Mouse (Mus musculus) heart, adult 2 months (tissue): ENCODE measurements around the gene Myl7. TPM values are rescaled to one million over a fixed set of nuclear protein-coding genes. Genes with fewer than 3 reads are reported as not detected.

ENCODE experiments used
- DNase-seq, 2 experiments: peaks; one replicate each; pipeline ENCODE4 v3.0.0; 2021
- H3K27ac ChIP-seq: fragments of 200-600 bp; 2 replicates; pipeline ENCODE4 v1.8.1; 2022
- H3K27me3 ChIP-seq: fragments of 200-500 bp; 2 replicates; pipeline ENCODE4 v1.6.1; 2012; ENCODE audit warnings: mild to moderate bottlenecking, low read length, inconsistent platforms, mixed read lengths; ENCODE audit not compliant: control insufficient read depth, insufficient read depth
- H3K36me3 ChIP-seq: fragments of 200-500 bp; 2 replicates; pipeline ENCODE4 v1.6.1; 2012; ENCODE audit warnings: low read length, inconsistent platforms; ENCODE audit not compliant: control insufficient read depth, insufficient read depth
- H3K4me1 ChIP-seq: fragments of 200-500 bp; 2 replicates; pipeline ENCODE4 v1.6.1; 2011; ENCODE audit warnings: low read length; ENCODE audit not compliant: control insufficient read depth, insufficient read depth
- H3K4me3 ChIP-seq: fragments of 200-600 bp; 2 replicates; pipeline ENCODE4 v1.8.1; 2022
- H3K79me2 ChIP-seq: fragments of 200-500 bp; replicated peaks from 2 replicates; pipeline ENCODE4 v1.6.1; 2012; ENCODE audit warnings: mild to moderate bottlenecking, inconsistent platforms, low read length, moderate library complexity, mixed read lengths; ENCODE audit not compliant: control insufficient read depth, insufficient read depth
- H3K9ac ChIP-seq: fragments of 200-500 bp; 2 replicates; pipeline ENCODE4 v1.6.1; 2012; ENCODE audit warnings: low read depth, mild to moderate bottlenecking, control low read depth, inconsistent platforms, low read length, mixed read lengths
- CTCF ChIP-seq: fragments of 200-600 bp; IDR thresholded peaks from 2 replicates; pipeline ENCODE4 v1.8.1; 2022; ENCODE audit warnings: antibody characterized with exemption, mild to moderate bottlenecking, moderate library complexity
- EP300 ChIP-seq: fragments of 200-500 bp; IDR thresholded peaks from 2 replicates; pipeline ENCODE4 v1.6.1; 2011; ENCODE audit warnings: low read depth, low read length, control low read depth; ENCODE audit not compliant: insufficient read depth
- POLR2A ChIP-seq: fragments of 200-500 bp; IDR thresholded peaks from 2 replicates; pipeline ENCODE4 v1.6.1; 2011; ENCODE audit warnings: mild to moderate bottlenecking, low read depth, low read length, control low read depth; ENCODE audit not compliant: insufficient read depth
- WGBS: fragments of 180-500 bp; shearing (Covaris S2); methylation state at CpG from one replicate; pipeline ENCODE4 v1.1.7; 2018; 5-methylcytosine and 5-hydroxymethylcytosine counted together
- intact Hi-C: fragments of 180-260 bp; cut with DNase I; formaldehyde crosslinking; loops from one replicate; pipeline ENCODE4 v1.15.1; 2025
- polyA plus RNA-seq: library from polyadenylated mRNA; depleted of rRNA; stranded (reverse); fragments of >200 nt; gene quantifications from 2 replicates; pipeline ENCODE4 v1.2.3, GENCODE M21; 2012
- total RNA-seq, 2 experiments: library from RNA; stranded (reverse); gene quantifications; 2 replicates each; pipeline ENCODE4 v1.2.3; 2021

The Myl7 gene
- total and polyA plus RNA-seq, 3 experiments = 463 to 1,658 (median 551) TPM

- H3K4me3 ChIP-seq = no peak overlapping the region
- no peaks in the 10 kb centered on the region for H3K27me3 ChIP-seq
- no peaks in the 10 kb centered on the region for H3K4me1 ChIP-seq
- no peak overlapping the region for H3K9ac ChIP-seq
- DNase-seq = no peak
- intact Hi-C loops = no loop called here
- H3K27ac ChIP-seq = no peak overlapping the region
- 79% methylated on average over 3 of the region's 3 CpGs for WGBS
- TF ChIP-seq POLR2A = no peak
- no peak for TF ChIP-seq CTCF
- no peak for TF ChIP-seq EP300
- H3K79me2 ChIP-seq = no peaks in the 10 kb centered on the region
- H3K36me3 ChIP-seq = no peaks in the 10 kb centered on the region
These were observed 28.2 kb upstream of the Myl7 start for GRCm38 (mm10) chr11:5926696-5927220.

DNA sequence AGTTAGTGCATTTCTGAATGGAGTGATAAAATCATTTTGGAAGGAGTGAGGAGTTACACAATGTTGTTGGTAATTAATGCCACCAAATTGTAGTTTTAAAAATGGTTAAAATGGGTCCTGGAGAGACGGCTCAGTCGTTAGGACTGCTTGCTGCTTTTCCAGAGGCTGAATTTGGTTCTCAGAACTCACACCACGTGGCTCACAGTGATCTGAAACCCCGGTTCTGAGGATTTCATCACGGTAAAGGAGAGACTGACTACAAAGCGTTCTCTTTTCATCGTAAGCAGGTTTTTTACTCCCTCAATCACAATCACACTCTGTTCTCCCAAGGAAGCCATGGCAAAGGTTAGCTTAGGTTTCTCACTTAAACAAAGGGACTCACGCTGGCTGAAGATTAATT, 26.1 kb upstream of the Myl7 start:
- TF ChIP-seq EP300 (no peak), CTCF (no peak), POLR2A (no peak)
- intact Hi-C loops = no loop called here
- WGBS = 71% methylated on average over 8 of the region's 8 CpGs
- Histone ChIP-seq H3K79me2 (no peaks in the 10 kb centered on the region), H3K9ac (no peak overlapping the region), H3K27me3 (no peaks in the 10 kb centered on the region), H3K4me1 (no peaks in the 10 kb centered on the region), H3K27ac (no peak overlapping the region), H3K4me3 (no peak overlapping the region), H3K36me3 (no peaks in the 10 kb centered on the region)
- DNase-seq = no peak

GRCm38 (mm10) chr11:5920323-5920960, 21.9 kb upstream of the Myl7 start:
- DNase-seq = no peak
- no peak overlapping the region for H3K9ac ChIP-seq
- no peak overlapping the region for H3K27ac ChIP-seq
- no peaks in the 10 kb centered on the region for H3K27me3 ChIP-seq
- H3K4me3 ChIP-seq = no peak overlapping the region
- 54% methylated on average over 16 of the region's 17 CpGs for WGBS
- peaks cover under 1% of the 10 kb centered on the region; the same call in 1 of the 2 replicates for H3K4me1 ChIP-seq
- intact Hi-C loops = no loop called here
- TF ChIP-seq POLR2A = no peak
- no peak for TF ChIP-seq CTCF
- no peak for TF ChIP-seq EP300
- H3K36me3 ChIP-seq = no peaks in the 10 kb centered on the region
- no peaks in the 10 kb centered on the region for H3K79me2 ChIP-seq

DNA sequence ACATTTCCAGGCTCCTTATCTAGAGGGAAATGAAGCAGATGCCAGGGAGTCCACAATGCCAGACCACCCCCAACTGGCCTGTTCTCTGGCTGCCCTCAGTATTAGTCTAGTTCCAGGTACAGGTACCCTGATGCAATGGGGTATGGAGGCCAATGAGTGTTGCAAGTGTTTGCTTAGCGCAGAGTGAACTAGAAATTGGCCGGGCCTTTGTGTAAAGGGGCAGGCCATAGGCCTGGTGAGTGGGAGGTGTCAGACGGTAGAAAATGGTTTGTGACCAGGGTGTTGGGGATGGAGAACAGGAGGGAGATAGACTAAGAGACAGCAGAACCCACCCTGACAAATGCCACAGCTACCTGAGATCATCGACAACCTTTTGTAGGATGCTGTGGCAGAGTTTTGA, 21.0 kb upstream of the Myl7 start:
- Histone ChIP-seq H3K27me3 (no peaks in the 10 kb centered on the region), H3K36me3 (no peaks in the 10 kb centered on the region), H3K79me2 (no peaks in the 10 kb centered on the region), H3K9ac (no peak overlapping the region), H3K27ac (no peak overlapping the region), H3K4me3 (no peak overlapping the region), H3K4me1 (peaks cover 4% of the 10 kb centered on the region; the same call in 1 of the 2 replicates)
- intact Hi-C loops = no loop called here
- TF ChIP-seq EP300 = no peak
- TF ChIP-seq CTCF = no peak
- TF ChIP-seq POLR2A = no peak
- no peak for DNase-seq
- 97% methylated on average over 4 of the region's 4 CpGs for WGBS

DNA sequence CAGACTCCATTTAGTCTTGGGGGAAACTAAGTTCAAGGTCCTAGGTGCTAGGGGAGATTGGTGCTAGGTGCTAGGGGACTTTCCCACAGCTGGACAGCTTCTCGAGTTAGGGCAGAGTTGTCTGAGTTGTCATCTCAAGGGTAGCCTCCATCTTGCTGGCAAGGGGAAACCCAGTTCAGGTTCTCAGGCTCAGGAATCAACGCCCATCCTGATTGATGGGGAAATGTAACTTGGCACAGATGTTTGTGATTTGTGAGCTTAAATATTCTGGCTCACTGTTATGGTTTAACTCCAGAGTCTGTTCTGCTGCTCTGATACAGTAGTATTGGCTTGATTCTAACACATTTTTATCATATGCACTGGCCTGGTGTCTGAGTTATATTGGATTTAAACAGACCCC, 19.5 kb upstream of the Myl7 start:
- 65% methylated on average over 2 of the region's 2 CpGs for WGBS
- TF ChIP-seq CTCF = no peak
- TF ChIP-seq POLR2A = no peak
- no peak for TF ChIP-seq EP300
- Histone ChIP-seq H3K79me2 (no peaks in the 10 kb centered on the region), H3K36me3 (no peaks in the 10 kb centered on the region), H3K4me1 (peaks cover 4% of the 10 kb centered on the region; the same call in 1 of the 2 replicates), H3K27me3 (no peaks in the 10 kb centered on the region), H3K9ac (no peak overlapping the region), H3K27ac (no peak overlapping the region), H3K4me3 (no peak overlapping the region)
- no peak for DNase-seq
- intact Hi-C loops = no loop called here

GRCm38 (mm10) chr11:5916178-5916548, 17.6 kb upstream of the Myl7 start:
- peaks cover 6% of the 10 kb centered on the region; the same call in 1 of the 2 replicates for H3K4me1 ChIP-seq
- no peak overlapping the region for H3K4me3 ChIP-seq
- peak in 1 of 2 experiments; percentile 54 for DNase-seq
- H3K79me2 ChIP-seq = no peaks in the 10 kb centered on the region
- TF ChIP-seq POLR2A (peak; percentile 43; the same call in 1 of the 2 replicates), CTCF (no peak), EP300 (peak; percentile 35; the same call in 1 of the 2 replicates)
- H3K9ac ChIP-seq = peak overlapping the region; percentile 29; the same call in 1 of the 2 replicates
- intact Hi-C loops = no loop called here
- no peaks in the 10 kb centered on the region for H3K36me3 ChIP-seq
- H3K27ac ChIP-seq = peak overlapping the region; percentile 65
- no peaks in the 10 kb centered on the region for H3K27me3 ChIP-seq
- 38% methylated on average over 8 of the region's 8 CpGs for WGBS
